Mouse (Mus musculus): ENCODE data around the gene Myo5c. TPM values are rescaled to one million over a fixed set of nuclear protein-coding genes. Genes with fewer than 3 reads are reported as not detected.

Gene Myo5c
- polyA plus RNA-seq, 1 experiment from 2014 or later: 1.9 TPM

- Histone ChIP-seq H3K27ac (ENCODE audit: low read depth, low read length) (no peak overlapping the region), H3K4me2 (replicated peaks; ENCODE audit: low read depth) (no peak overlapping the region), H3K4me1 (replicated peaks; ENCODE audit: control insufficient read depth, insufficient read depth, low read length) (no peaks in the 10 kb centered on the region), H3K4me3 (ENCODE audit: low read depth, low read length) (no peak overlapping the region), H3K9me3 (ENCODE audit: control insufficient read depth) (no peaks in the 10 kb centered on the region), H3K27me3 (replicated peaks; ENCODE audit: control insufficient read depth, insufficient read depth, low read length) (no peaks in the 10 kb centered on the region), H3K36me3 (ENCODE audit: control insufficient read depth, insufficient read depth) (no peaks in the 10 kb centered on the region), H3K9ac (ENCODE audit: low read depth, low read length) (no peak overlapping the region)
- no peak for ATAC-seq
- 85% methylated on average over 4 of the region's 4 CpGs for WGBS
- TF ChIP-seq CTCF (IDR thresholded peaks at IDR 0.05; ENCODE audit: low read depth): peak; percentile 58
Observed at GRCm38 (mm10) chr9:75259656-75260055, 27.8 kb downstream of the Myo5c start.

GRCm38 (mm10) chr9:75261332-75261872 is 29.6 kb downstream of the Myo5c start:
- Histone ChIP-seq H3K4me2 (replicated peaks; ENCODE audit: low read depth) (no peak overlapping the region), H3K9me3 (ENCODE audit: control insufficient read depth) (no peaks in the 10 kb centered on the region), H3K4me3 (ENCODE audit: low read depth, low read length) (no peak overlapping the region), H3K27ac (ENCODE audit: low read depth, low read length) (no peak overlapping the region), H3K4me1 (replicated peaks; ENCODE audit: control insufficient read depth, insufficient read depth, low read length) (no peaks in the 10 kb centered on the region), H3K9ac (ENCODE audit: low read depth, low read length) (no peak overlapping the region), H3K36me3 (ENCODE audit: control insufficient read depth, insufficient read depth) (no peaks in the 10 kb centered on the region), H3K27me3 (replicated peaks; ENCODE audit: control insufficient read depth, insufficient read depth, low read length) (no peaks in the 10 kb centered on the region)
- no peak for TF ChIP-seq CTCF (IDR thresholded peaks at IDR 0.05; ENCODE audit: low read depth)
- 36% methylated on average over 8 of the region's 8 CpGs for WGBS
- no peak for ATAC-seq

- no peak for ATAC-seq
- H3K9me3 ChIP-seq (ENCODE audit: control insufficient read depth): no peaks in the 10 kb centered on the region
- no peaks in the 10 kb centered on the region for H3K27me3 ChIP-seq (replicated peaks; ENCODE audit: control insufficient read depth, insufficient read depth, low read length)
- WGBS: 73% methylated on average over 8 of the region's 8 CpGs
- H3K27ac ChIP-seq (ENCODE audit: low read depth, low read length): no peak overlapping the region
- no peaks in the 10 kb centered on the region for H3K36me3 ChIP-seq (ENCODE audit: control insufficient read depth, insufficient read depth)
- no peak overlapping the region for H3K4me3 ChIP-seq (ENCODE audit: low read depth, low read length)
- H3K4me1 ChIP-seq (replicated peaks; ENCODE audit: control insufficient read depth, insufficient read depth, low read length): no peaks in the 10 kb centered on the region
- TF ChIP-seq CTCF (IDR thresholded peaks at IDR 0.05; ENCODE audit: low read depth): peak; percentile 46
- no peak overlapping the region for H3K9ac ChIP-seq (ENCODE audit: low read depth, low read length)
- H3K4me2 ChIP-seq (replicated peaks; ENCODE audit: low read depth): no peak overlapping the region
Observed at GRCm38 (mm10) chr9:75262235-75262826, 30.5 kb downstream of the Myo5c start.

GRCm38 (mm10) chr9:75264008-75264718 is 32.3 kb downstream of the Myo5c start:
- 47% methylated on average over 3 of the region's 3 CpGs for WGBS
- Histone ChIP-seq H3K4me1 (replicated peaks; ENCODE audit: control insufficient read depth, insufficient read depth, low read length) (no peaks in the 10 kb centered on the region), H3K27ac (ENCODE audit: low read depth, low read length) (no peak overlapping the region), H3K4me2 (replicated peaks; ENCODE audit: low read depth) (no peak overlapping the region), H3K4me3 (ENCODE audit: low read depth, low read length) (no peak overlapping the region), H3K9ac (ENCODE audit: low read depth, low read length) (no peak overlapping the region), H3K36me3 (ENCODE audit: control insufficient read depth, insufficient read depth) (no peaks in the 10 kb centered on the region), H3K9me3 (ENCODE audit: control insufficient read depth) (no peaks in the 10 kb centered on the region), H3K27me3 (replicated peaks; ENCODE audit: control insufficient read depth, insufficient read depth, low read length) (no peaks in the 10 kb centered on the region)
- peak; percentile 87 for ATAC-seq
- no peak for TF ChIP-seq CTCF (IDR thresholded peaks at IDR 0.05; ENCODE audit: low read depth)

GRCm38 (mm10) chr9:75267147-75267546 is 35.3 kb downstream of the Myo5c start:
- Histone ChIP-seq H3K36me3 (ENCODE audit: control insufficient read depth, insufficient read depth) (no peaks in the 10 kb centered on the region), H3K27ac (ENCODE audit: low read depth, low read length) (no peak overlapping the region), H3K9me3 (ENCODE audit: control insufficient read depth) (no peaks in the 10 kb centered on the region), H3K4me3 (ENCODE audit: low read depth, low read length) (no peak overlapping the region), H3K4me1 (replicated peaks; ENCODE audit: control insufficient read depth, insufficient read depth, low read length) (no peaks in the 10 kb centered on the region), H3K9ac (ENCODE audit: low read depth, low read length) (no peak overlapping the region), H3K27me3 (replicated peaks; ENCODE audit: control insufficient read depth, insufficient read depth, low read length) (no peaks in the 10 kb centered on the region), H3K4me2 (replicated peaks; ENCODE audit: low read depth) (no peak overlapping the region)
- no peak for ATAC-seq
- peak; percentile 19; the same call in 1 of the 2 replicates for TF ChIP-seq CTCF (IDR thresholded peaks at IDR 0.05; ENCODE audit: low read depth)
- WGBS: 57% methylated on average over 6 of the region's 6 CpGs

- Histone ChIP-seq H3K9me3 (ENCODE audit: control insufficient read depth) (no peaks in the 10 kb centered on the region), H3K9ac (ENCODE audit: low read depth, low read length) (no peak overlapping the region), H3K4me2 (replicated peaks; ENCODE audit: low read depth) (no peak overlapping the region), H3K27me3 (replicated peaks; ENCODE audit: control insufficient read depth, insufficient read depth, low read length) (no peaks in the 10 kb centered on the region), H3K36me3 (ENCODE audit: control insufficient read depth, insufficient read depth) (no peaks in the 10 kb centered on the region), H3K4me1 (replicated peaks; ENCODE audit: control insufficient read depth, insufficient read depth, low read length) (no peaks in the 10 kb centered on the region), H3K27ac (ENCODE audit: low read depth, low read length) (no peak overlapping the region), H3K4me3 (ENCODE audit: low read depth, low read length) (no peak overlapping the region)
- WGBS: 69% methylated on average over 6 of the region's 6 CpGs
- ATAC-seq: no peak
- no peak for TF ChIP-seq CTCF (IDR thresholded peaks at IDR 0.05; ENCODE audit: low read depth)
Observed at GRCm38 (mm10) chr9:75270382-75270781, 38.6 kb downstream of the Myo5c start.

Data from intestine, postnatal 0 days (tissue).